Mouse (Mus musculus): ENCODE data around the gene Zbtb9. TPM values are rescaled to one million over a fixed set of nuclear protein-coding genes. Genes with fewer than 3 reads are reported as not detected.
"Not testable (repeated sequence)": the region's sequence is repeated elsewhere in the genome, so short reads cannot be mapped to it uniquely, and the experiment has no call there.

The Zbtb9 gene
- polyA plus RNA-seq, 1 experiment from 2014 or later: 13.7 TPM

GRCm38 (mm10) chr17:26972107-26972506 lies 860 bp upstream of the Zbtb9 start:
- DNase-seq (ENCODE audit: low spot score): no peak
- no peaks in the 10 kb centered on the region for H3K27me3 ChIP-seq (ENCODE audit: control insufficient read depth, insufficient read depth, low read length)
- H3K4me2 ChIP-seq (ENCODE audit: low read depth, low read length, severe bottlenecking): peak overlapping the region; percentile 81
- peaks cover 9% of the 10 kb centered on the region; the same call in 1 of the 2 replicates for H3K36me3 ChIP-seq (ENCODE audit: control insufficient read depth, insufficient read depth, low read length)
- no peak overlapping the region for H3K27ac ChIP-seq (ENCODE audit: low read depth, low read length)
- WGBS: 11% methylated on average over 3 of the region's 3 CpGs
- H3K9me3 ChIP-seq (ENCODE audit: control insufficient read depth, low read length): no peaks in the 10 kb centered on the region
- no peak for ATAC-seq (replicated peaks; ENCODE audit: low FRiP score)
- peak overlapping the region; percentile 82 for H3K4me3 ChIP-seq (ENCODE audit: low read depth, low read length)
- peaks cover 5% of the 10 kb centered on the region; the same call in 1 of the 2 replicates for H3K4me1 ChIP-seq (replicated peaks; ENCODE audit: control insufficient read depth, insufficient read depth, low read length)
- H3K9ac ChIP-seq (ENCODE audit: low read length): peak overlapping the region; percentile 81

GRCm38 (mm10) chr17:26974547-26974946 lies 1.6 kb downstream of the Zbtb9 start:
- H3K4me3 ChIP-seq (ENCODE audit: low read depth, low read length): no peak overlapping the region
- H3K9me3 ChIP-seq (ENCODE audit: control insufficient read depth, low read length): no peaks in the 10 kb centered on the region
- no peak overlapping the region for H3K27ac ChIP-seq (ENCODE audit: low read depth, low read length)
- no peak overlapping the region for H3K9ac ChIP-seq (ENCODE audit: low read length)
- DNase-seq (ENCODE audit: low spot score) (peak; percentile 40), ATAC-seq (replicated peaks; ENCODE audit: low FRiP score) (no peak)
- H3K4me1 ChIP-seq (replicated peaks; ENCODE audit: control insufficient read depth, insufficient read depth, low read length): peaks cover 5% of the 10 kb centered on the region; the same call in 1 of the 2 replicates
- H3K4me2 ChIP-seq (ENCODE audit: low read depth, low read length, severe bottlenecking): no peak overlapping the region
- 92% methylated on average over 15 of the region's 15 CpGs for WGBS
- peaks cover 10% of the 10 kb centered on the region; the same call in 1 of the 2 replicates for H3K36me3 ChIP-seq (ENCODE audit: control insufficient read depth, insufficient read depth, low read length)
- H3K27me3 ChIP-seq (ENCODE audit: control insufficient read depth, insufficient read depth, low read length): no peaks in the 10 kb centered on the region

- H3K27ac ChIP-seq (ENCODE audit: low read depth, low read length): no peak overlapping the region
Observed at GRCm38 (mm10) chr17:26975415-26975814, 2.4 kb downstream of the Zbtb9 start.

GRCm38 (mm10) chr17:26977354-26977753 lies 4.4 kb downstream of the Zbtb9 start:
- H3K9ac ChIP-seq (ENCODE audit: low read length); H3K4me1 ChIP-seq (replicated peaks; ENCODE audit: control insufficient read depth, insufficient read depth, low read length); DNase-seq (ENCODE audit: low spot score); H3K9me3 ChIP-seq (ENCODE audit: control insufficient read depth, low read length); H3K27ac ChIP-seq (ENCODE audit: low read depth, low read length); H3K4me2 ChIP-seq (ENCODE audit: low read depth, low read length, severe bottlenecking); H3K27me3 ChIP-seq (ENCODE audit: control insufficient read depth, insufficient read depth, low read length); ATAC-seq (replicated peaks; ENCODE audit: low FRiP score); H3K4me3 ChIP-seq (ENCODE audit: low read depth, low read length): not testable (repeated sequence)
- peaks cover 10% of the 10 kb centered on the region; the same call in 1 of the 2 replicates for H3K36me3 ChIP-seq (ENCODE audit: control insufficient read depth, insufficient read depth, low read length)
- 91% methylated on average over 6 of the region's 6 CpGs for WGBS

More at GRCm38 (mm10) chr17:26975415-26975814, 2.4 kb downstream of the Zbtb9 start:
- H3K27me3 ChIP-seq (ENCODE audit: control insufficient read depth, insufficient read depth, low read length): no peaks in the 10 kb centered on the region
- H3K4me2 ChIP-seq (ENCODE audit: low read depth, low read length, severe bottlenecking): no peak overlapping the region
- no peak for ATAC-seq (replicated peaks; ENCODE audit: low FRiP score)
- peaks cover 10% of the 10 kb centered on the region; the same call in 1 of the 2 replicates for H3K36me3 ChIP-seq (ENCODE audit: control insufficient read depth, insufficient read depth, low read length)
- no peak for DNase-seq (ENCODE audit: low spot score)
- H3K4me3 ChIP-seq (ENCODE audit: low read depth, low read length): no peak overlapping the region
- no peak overlapping the region for H3K9ac ChIP-seq (ENCODE audit: low read length)
- no peaks in the 10 kb centered on the region for H3K9me3 ChIP-seq (ENCODE audit: control insufficient read depth, low read length)
- H3K4me1 ChIP-seq (replicated peaks; ENCODE audit: control insufficient read depth, insufficient read depth, low read length): peaks cover 5% of the 10 kb centered on the region; the same call in 1 of the 2 replicates

GRCm38 (mm10) chr17:26979426-26979825 lies 6.5 kb downstream of the Zbtb9 start:
- no peak for DNase-seq (ENCODE audit: low spot score)

GRCm38 (mm10) chr17:26981050-26981449 lies 8.1 kb downstream of the Zbtb9 start:
- DNase-seq (ENCODE audit: low spot score): no peak
- peaks cover 3% of the 10 kb centered on the region; the same call in 1 of the 2 replicates for H3K36me3 ChIP-seq (ENCODE audit: control insufficient read depth, insufficient read depth, low read length)

More at GRCm38 (mm10) chr17:26979426-26979825, 6.5 kb downstream of the Zbtb9 start:
- Histone ChIP-seq H3K27ac (ENCODE audit: low read depth, low read length) (no peak overlapping the region), H3K9me3 (ENCODE audit: control insufficient read depth, low read length) (no peaks in the 10 kb centered on the region), H3K27me3 (ENCODE audit: control insufficient read depth, insufficient read depth, low read length) (no peaks in the 10 kb centered on the region), H3K4me2 (ENCODE audit: low read depth, low read length, severe bottlenecking) (no peak overlapping the region), H3K4me1 (replicated peaks; ENCODE audit: control insufficient read depth, insufficient read depth, low read length) (no peaks in the 10 kb centered on the region), H3K4me3 (ENCODE audit: low read depth, low read length) (no peak overlapping the region), H3K9ac (ENCODE audit: low read length) (no peak overlapping the region), H3K36me3 (ENCODE audit: control insufficient read depth, insufficient read depth, low read length) (peaks cover 10% of the 10 kb centered on the region; the same call in 1 of the 2 replicates)
- no peak for ATAC-seq (replicated peaks; ENCODE audit: low FRiP score)
- 80% methylated on average over 2 of the region's 2 CpGs for WGBS

GRCm38 (mm10) chr17:26983382-26983781 lies 10.4 kb downstream of the Zbtb9 start:
- H3K9me3 ChIP-seq (ENCODE audit: control insufficient read depth, low read length): no peaks in the 10 kb centered on the region
- WGBS: 97% methylated on average over 4 of the region's 4 CpGs
- H3K27ac ChIP-seq (ENCODE audit: low read depth, low read length): no peak overlapping the region
- no peaks in the 10 kb centered on the region for H3K27me3 ChIP-seq (ENCODE audit: control insufficient read depth, insufficient read depth, low read length)
- no peak overlapping the region for H3K9ac ChIP-seq (ENCODE audit: low read length)
- no peak for ATAC-seq (replicated peaks; ENCODE audit: low FRiP score)
- H3K4me1 ChIP-seq (replicated peaks; ENCODE audit: control insufficient read depth, insufficient read depth, low read length): no peaks in the 10 kb centered on the region
- H3K4me2 ChIP-seq (ENCODE audit: low read depth, low read length, severe bottlenecking): no peak overlapping the region
- peaks cover 2% of the 10 kb centered on the region; the same call in 1 of the 2 replicates for H3K36me3 ChIP-seq (ENCODE audit: control insufficient read depth, insufficient read depth, low read length)
- no peak overlapping the region for H3K4me3 ChIP-seq (ENCODE audit: low read depth, low read length)
- DNase-seq (ENCODE audit: low spot score): no peak

More at GRCm38 (mm10) chr17:26981050-26981449, 8.1 kb downstream of the Zbtb9 start:
- Histone ChIP-seq H3K27ac (ENCODE audit: low read depth, low read length) (no peak overlapping the region), H3K4me3 (ENCODE audit: low read depth, low read length) (no peak overlapping the region), H3K4me2 (ENCODE audit: low read depth, low read length, severe bottlenecking) (no peak overlapping the region), H3K4me1 (replicated peaks; ENCODE audit: control insufficient read depth, insufficient read depth, low read length) (no peaks in the 10 kb centered on the region), H3K9ac (ENCODE audit: low read length) (no peak overlapping the region), H3K9me3 (ENCODE audit: control insufficient read depth, low read length) (no peaks in the 10 kb centered on the region), H3K27me3 (ENCODE audit: control insufficient read depth, insufficient read depth, low read length) (no peaks in the 10 kb centered on the region)
- ATAC-seq (replicated peaks; ENCODE audit: low FRiP score): no peak
- WGBS: 78% methylated on average over 2 of the region's 2 CpGs

- no peak overlapping the region for H3K4me2 ChIP-seq (ENCODE audit: low read depth, low read length, severe bottlenecking)
- 91% methylated on average over 10 of the region's 10 CpGs for WGBS
- H3K4me3 ChIP-seq (ENCODE audit: low read depth, low read length): no peak overlapping the region
- no peaks in the 10 kb centered on the region for H3K9me3 ChIP-seq (ENCODE audit: control insufficient read depth, low read length)
- H3K27me3 ChIP-seq (ENCODE audit: control insufficient read depth, insufficient read depth, low read length): no peaks in the 10 kb centered on the region
- no peak overlapping the region for H3K9ac ChIP-seq (ENCODE audit: low read length)
- H3K4me1 ChIP-seq (replicated peaks; ENCODE audit: control insufficient read depth, insufficient read depth, low read length): no peaks in the 10 kb centered on the region
- no peak overlapping the region for H3K27ac ChIP-seq (ENCODE audit: low read depth, low read length)
- ATAC-seq (replicated peaks; ENCODE audit: low FRiP score) (no peak), DNase-seq (ENCODE audit: low spot score) (no peak)
- H3K36me3 ChIP-seq (ENCODE audit: control insufficient read depth, insufficient read depth, low read length): no peaks in the 10 kb centered on the region
Observed at GRCm38 (mm10) chr17:26985503-26986179, 12.7 kb downstream of the Zbtb9 start.

GRCm38 (mm10) chr17:26990521-26990920 lies 17.6 kb downstream of the Zbtb9 start:
- H3K4me2 ChIP-seq (ENCODE audit: low read depth, low read length, severe bottlenecking): no peak overlapping the region
- H3K4me1 ChIP-seq (replicated peaks; ENCODE audit: control insufficient read depth, insufficient read depth, low read length): no peaks in the 10 kb centered on the region
- no peak for ATAC-seq (replicated peaks; ENCODE audit: low FRiP score)
- H3K27ac ChIP-seq (ENCODE audit: low read depth, low read length): no peak overlapping the region
- no peak overlapping the region for H3K4me3 ChIP-seq (ENCODE audit: low read depth, low read length)
- H3K36me3 ChIP-seq (ENCODE audit: control insufficient read depth, insufficient read depth, low read length): no peaks in the 10 kb centered on the region
- H3K9ac ChIP-seq (ENCODE audit: low read length): no peak overlapping the region
- no peak for DNase-seq (ENCODE audit: low spot score)
- no peaks in the 10 kb centered on the region for H3K27me3 ChIP-seq (ENCODE audit: control insufficient read depth, insufficient read depth, low read length)
- no peaks in the 10 kb centered on the region for H3K9me3 ChIP-seq (ENCODE audit: control insufficient read depth, low read length)

All from forebrain, embryonic 11.5 days (tissue).